Mouse (Mus musculus) forebrain, embryonic 10.5 days (tissue): ENCODE measurements around the gene Vti1a. TPM values are rescaled to one million over a fixed set of nuclear protein-coding genes. Genes with fewer than 3 reads are reported as not detected.

ENCODE experiments used
- DNase-seq: peaks from one replicate; pipeline ENCODE4 v3.0.0-alpha.2; 2017; ENCODE audit warnings: low spot score; ENCODE audit errors: extremely low spot score
- H3K27ac ChIP-seq: fragments of 300-500 bp; sonication (generic); 2 replicates; pipeline ENCODE4 v1.5.1; 2016; ENCODE audit warnings: mild to moderate bottlenecking
- H3K27me3 ChIP-seq: fragments of 300-500 bp; sonication (generic); 2 replicates; pipeline ENCODE4 v1.6.1; 2016; ENCODE audit warnings: mild to moderate bottlenecking; ENCODE audit not compliant: poor library complexity, severe bottlenecking
- H3K36me3 ChIP-seq: fragments of 300-500 bp; sonication (generic); replicated peaks from 2 replicates; pipeline ENCODE4 v1.6.1; 2016; ENCODE audit warnings: mild to moderate bottlenecking, moderate library complexity
- H3K4me1 ChIP-seq: fragments of 300-500 bp; sonication (generic); 2 replicates; pipeline ENCODE4 v1.6.1; 2016
- H3K4me3 ChIP-seq: fragments of 300-500 bp; sonication (generic); 2 replicates; pipeline ENCODE4 v1.5.1; 2016; ENCODE audit warnings: mild to moderate bottlenecking, moderate library complexity
- H3K9me3 ChIP-seq: fragments of 300-500 bp; sonication (generic); 2 replicates; pipeline ENCODE4 v1.6.1; 2016; ENCODE audit warnings: mild to moderate bottlenecking, moderate library complexity
- WGBS: fragments of 180-500 bp; shearing (Covaris S2); methylation state at CpG from one replicate; pipeline ENCODE4 v1.1.7; 2016; 5-methylcytosine and 5-hydroxymethylcytosine counted together
- polyA plus RNA-seq: library from polyadenylated mRNA; unstranded; fragments of >200 nt; fragmentation: Nextera tagmentation; extraction: Ambion mirVana; gene quantifications from 2 replicates; pipeline ENCODE4 v1.2.1, GENCODE M21; 2016

The Vti1a gene
- polyA plus RNA-seq, 1 experiment from 2014 or later: 34.2 TPM

DNA sequence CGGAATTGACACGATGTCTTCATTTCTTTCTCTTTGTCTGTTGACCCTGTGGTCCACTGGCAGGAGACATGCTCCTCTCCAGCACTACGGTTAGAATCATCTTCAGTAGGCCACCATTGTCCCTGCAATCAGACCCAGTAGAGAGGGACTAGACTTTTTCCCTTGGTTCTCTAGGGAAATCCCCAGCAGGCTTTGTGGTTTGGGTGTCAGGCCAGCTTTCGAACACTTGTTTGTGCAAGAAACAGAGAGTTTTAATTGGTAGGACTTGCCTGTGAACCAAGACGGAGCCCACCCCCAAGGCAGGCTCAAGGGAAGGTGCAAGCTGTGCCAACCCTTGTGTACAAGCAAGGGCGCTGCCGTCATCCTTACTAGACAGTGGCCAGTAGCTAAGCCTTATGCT, 302.5 kb downstream of the Vti1a start:
- Histone ChIP-seq H3K4me3 (no peak overlapping the region), H3K9me3 (no peaks in the 10 kb centered on the region), H3K27me3 (peaks cover 43% of the 10 kb centered on the region), H3K4me1 (peaks cover 43% of the 10 kb centered on the region), H3K36me3 (no peaks in the 10 kb centered on the region), H3K27ac (no peak overlapping the region)
- 95% methylated on average over 7 of the region's 7 CpGs for WGBS
- no peak for DNase-seq

DNA sequence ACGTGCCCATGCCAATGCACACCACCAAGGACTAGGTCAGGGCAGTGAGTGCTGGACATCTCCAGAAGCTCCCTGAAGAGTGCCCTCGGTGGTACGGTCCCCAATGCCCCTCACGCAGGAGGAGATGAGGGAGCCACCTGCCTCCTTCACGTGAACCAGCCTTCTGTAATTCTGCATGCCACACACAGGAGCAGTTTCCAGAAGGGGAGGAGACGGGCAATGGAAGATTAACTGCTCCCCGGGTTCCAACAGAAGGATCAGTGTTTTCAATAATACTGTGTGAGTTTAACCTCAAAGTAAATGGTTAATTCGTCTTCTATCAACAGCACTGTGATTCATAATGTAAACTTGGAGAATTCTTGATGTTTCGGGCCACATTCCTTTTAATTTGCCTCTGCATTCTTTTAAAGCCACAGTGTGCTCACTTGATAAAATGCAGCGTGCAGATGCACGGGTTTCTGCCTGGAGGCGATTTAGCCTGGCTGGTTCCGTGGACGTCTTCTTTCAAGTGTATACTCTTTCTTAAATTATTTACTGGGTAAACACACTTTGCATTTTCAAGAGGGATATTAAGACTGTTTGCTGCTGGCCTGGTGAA, 304.4 kb downstream of the Vti1a start:
- Histone ChIP-seq H3K27ac (peak overlapping the region; percentile 57; the same call in 1 of the 2 replicates), H3K4me1 (peaks cover 57% of the 10 kb centered on the region), H3K4me3 (no peak overlapping the region), H3K27me3 (peaks cover 55% of the 10 kb centered on the region), H3K9me3 (no peaks in the 10 kb centered on the region), H3K36me3 (no peaks in the 10 kb centered on the region)
- 67% methylated on average over 14 of the region's 14 CpGs for WGBS
- no peak for DNase-seq

DNA sequence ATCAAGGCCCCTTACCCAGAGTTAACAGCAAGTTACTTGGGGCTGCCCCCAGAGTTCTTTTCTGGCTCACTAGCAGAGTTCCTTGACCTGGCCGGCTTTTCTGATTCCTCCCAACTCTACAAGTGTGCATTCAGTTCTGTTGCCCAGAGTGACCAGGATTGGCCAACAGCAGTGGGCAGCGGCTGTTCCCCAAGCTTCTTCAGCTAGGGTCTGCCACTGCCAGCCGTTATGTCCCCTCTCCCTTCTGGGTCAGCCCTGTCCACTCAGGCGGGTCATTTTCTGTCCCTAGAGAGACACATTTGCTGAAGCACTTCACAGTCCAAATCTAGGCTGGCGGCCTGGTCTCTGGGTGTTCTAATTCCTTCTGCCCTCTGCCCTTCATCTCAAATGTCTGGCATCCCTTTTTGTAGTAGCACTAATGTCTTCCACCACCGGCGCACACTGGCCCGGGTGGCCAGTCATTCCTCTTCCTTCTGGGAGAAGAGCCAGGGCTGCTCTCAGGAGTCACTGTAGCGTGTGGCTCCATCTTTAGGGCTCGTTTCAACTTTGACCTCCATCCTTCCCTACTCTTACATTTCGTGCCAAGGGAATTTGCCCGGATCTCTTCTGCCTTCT, 305.0 kb downstream of the Vti1a start:
- Histone ChIP-seq H3K27me3 (peaks cover 61% of the 10 kb centered on the region), H3K36me3 (no peaks in the 10 kb centered on the region), H3K9me3 (no peaks in the 10 kb centered on the region), H3K27ac (peak overlapping the region; percentile 31; the same call in 1 of the 2 replicates), H3K4me1 (peaks cover 58% of the 10 kb centered on the region), H3K4me3 (no peak overlapping the region)
- DNase-seq: no peak
- 81% methylated on average over 12 of the region's 12 CpGs for WGBS

DNA sequence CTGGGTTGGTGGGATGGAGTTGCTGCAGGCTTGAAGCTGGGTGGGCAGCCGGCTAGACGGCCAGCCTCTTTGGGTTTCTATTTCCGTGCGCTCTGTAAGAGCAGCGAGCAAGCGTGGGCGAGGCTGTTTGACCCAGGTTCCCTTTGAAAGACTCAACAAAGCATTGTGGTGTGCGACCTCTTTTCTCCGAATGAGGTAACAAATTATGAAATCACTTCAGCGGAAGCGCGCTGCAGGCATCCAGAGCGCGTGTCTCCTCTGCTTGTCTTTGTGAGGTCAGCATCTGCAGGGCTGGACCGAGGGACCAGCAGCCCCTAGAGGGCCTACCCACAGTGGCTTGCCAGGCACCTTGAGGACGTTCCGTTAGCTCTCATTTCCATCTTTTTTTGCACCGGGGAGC, 306.7 kb downstream of the Vti1a start:
- peaks cover 63% of the 10 kb centered on the region for H3K27me3 ChIP-seq
- no peak for DNase-seq
- WGBS: 81% methylated on average over 18 of the region's 18 CpGs
- H3K27ac ChIP-seq: no peak overlapping the region
- no peak overlapping the region for H3K4me3 ChIP-seq
- no peaks in the 10 kb centered on the region for H3K36me3 ChIP-seq
- peaks cover 70% of the 10 kb centered on the region for H3K4me1 ChIP-seq
- no peaks in the 10 kb centered on the region for H3K9me3 ChIP-seq

DNA sequence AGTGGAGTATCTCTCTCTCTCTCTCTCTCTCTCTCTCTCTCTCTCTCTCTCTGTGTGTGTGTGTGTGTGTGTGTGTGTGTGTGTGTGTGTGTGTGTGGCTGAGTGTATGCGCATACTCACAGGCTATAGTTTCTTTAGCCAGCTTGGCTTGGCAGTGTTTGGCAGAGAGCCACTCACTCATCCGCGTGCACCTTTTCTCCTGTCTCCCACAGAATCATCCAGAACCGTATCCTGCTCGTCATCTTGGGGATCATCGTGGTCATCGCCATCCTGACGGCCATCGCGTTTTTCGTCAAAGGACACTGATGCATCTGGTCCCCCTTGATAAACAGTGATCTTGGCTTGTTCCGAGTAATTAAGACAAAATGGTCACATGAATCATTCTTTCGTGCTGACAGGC, 307.5 kb downstream of the Vti1a start:
- H3K27ac ChIP-seq: no peak overlapping the region
- 92% methylated on average over 13 of the region's 13 CpGs for WGBS
- peaks cover 70% of the 10 kb centered on the region for H3K27me3 ChIP-seq

GRCm38 (mm10) chr19:55626483-55626882, 310.4 kb downstream of the Vti1a start:
- peak; percentile 56 for DNase-seq
- Histone ChIP-seq H3K4me1 (peaks cover 66% of the 10 kb centered on the region), H3K27me3 (peaks cover 88% of the 10 kb centered on the region), H3K36me3 (no peaks in the 10 kb centered on the region), H3K27ac (peak overlapping the region; percentile 59; the same call in 1 of the 2 replicates), H3K4me3 (peak overlapping the region; percentile 21; the same call in 1 of the 2 replicates), H3K9me3 (no peaks in the 10 kb centered on the region)
- 41% methylated on average over 16 of the region's 16 CpGs for WGBS

More for the DNA sequence above, 307.5 kb downstream of the Vti1a start:
- DNase-seq: no peak
- Histone ChIP-seq H3K4me3 (no peak overlapping the region), H3K4me1 (peaks cover 75% of the 10 kb centered on the region), H3K36me3 (no peaks in the 10 kb centered on the region), H3K9me3 (no peaks in the 10 kb centered on the region)

- Histone ChIP-seq H3K4me1 (peaks cover 61% of the 10 kb centered on the region), H3K27me3 (peaks cover 88% of the 10 kb centered on the region)
- WGBS: 68% methylated on average over 12 of the region's 12 CpGs
Measured at GRCm38 (mm10) chr19:55626952-55627351, 310.9 kb downstream of the Vti1a start.

DNA sequence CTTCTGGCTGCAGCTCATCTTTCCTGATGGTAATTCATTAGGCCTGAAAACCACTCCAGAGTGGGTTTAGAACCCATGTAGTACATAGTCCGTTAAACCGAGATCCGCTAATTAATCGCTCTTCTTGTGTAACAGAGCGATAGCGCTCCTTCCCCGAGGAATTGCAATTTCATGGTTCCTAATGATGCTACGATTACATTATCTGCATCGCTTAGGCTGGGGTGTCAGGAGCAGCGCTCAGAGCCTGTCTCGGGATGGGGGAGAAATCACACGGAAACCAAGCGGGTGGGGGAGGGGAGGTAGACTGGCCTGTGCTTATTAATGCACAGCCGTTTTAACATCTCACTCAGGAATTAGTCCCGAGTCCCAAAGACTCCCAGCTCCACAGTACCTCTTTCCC, 319.4 kb downstream of the Vti1a start:
- no peak overlapping the region for H3K4me3 ChIP-seq
- 77% methylated on average over 15 of the region's 15 CpGs for WGBS
- DNase-seq: no peak
- 0 out of 2 replicates have a peak, but pooled peaks cover 3% of the 10 kb centered on the region for H3K4me1 ChIP-seq
- H3K27ac ChIP-seq: no peak overlapping the region
- no peaks in the 10 kb centered on the region for H3K36me3 ChIP-seq
- peaks cover 68% of the 10 kb centered on the region for H3K27me3 ChIP-seq
- peaks cover 4% of the 10 kb centered on the region; the same call in 1 of the 2 replicates for H3K9me3 ChIP-seq

More at GRCm38 (mm10) chr19:55626952-55627351, 310.9 kb downstream of the Vti1a start:
- Histone ChIP-seq H3K27ac (no peak overlapping the region), H3K4me3 (peak overlapping the region; percentile 21; the same call in 1 of the 2 replicates), H3K9me3 (no peaks in the 10 kb centered on the region), H3K36me3 (no peaks in the 10 kb centered on the region)
- DNase-seq: no peak

- H3K27me3 ChIP-seq: peaks cover 61% of the 10 kb centered on the region
- WGBS: 90% methylated on average over 6 of the region's 6 CpGs
Measured at GRCm38 (mm10) chr19:55640251-55640650, 324.2 kb downstream of the Vti1a start.

GRCm38 (mm10) chr19:55641891-55642290, 325.8 kb downstream of the Vti1a start:
- Histone ChIP-seq H3K4me3 (no peak overlapping the region), H3K27me3 (peaks cover 76% of the 10 kb centered on the region), H3K36me3 (no peaks in the 10 kb centered on the region), H3K9me3 (peaks cover 6% of the 10 kb centered on the region; the same call in 1 of the 2 replicates), H3K27ac (no peak overlapping the region), H3K4me1 (peaks cover 29% of the 10 kb centered on the region)
- no peak for DNase-seq
- 84% methylated on average over 2 of the region's 2 CpGs for WGBS

More at GRCm38 (mm10) chr19:55640251-55640650, 324.2 kb downstream of the Vti1a start:
- peaks cover 6% of the 10 kb centered on the region; the same call in 1 of the 2 replicates for H3K9me3 ChIP-seq
- peaks cover 29% of the 10 kb centered on the region for H3K4me1 ChIP-seq
- no peak for DNase-seq
- H3K4me3 ChIP-seq: no peak overlapping the region
- no peaks in the 10 kb centered on the region for H3K36me3 ChIP-seq
- no peak overlapping the region for H3K27ac ChIP-seq

GRCm38 (mm10) chr19:55642361-55642760, 326.3 kb downstream of the Vti1a start:
- no peak overlapping the region for H3K4me3 ChIP-seq
- peaks cover 6% of the 10 kb centered on the region; the same call in 1 of the 2 replicates for H3K9me3 ChIP-seq
- WGBS: 47% methylated on average over 11 of the region's 11 CpGs
- H3K27ac ChIP-seq: no peak overlapping the region
- peaks cover 79% of the 10 kb centered on the region for H3K27me3 ChIP-seq
- no peaks in the 10 kb centered on the region for H3K36me3 ChIP-seq
- DNase-seq: no peak
- peaks cover 29% of the 10 kb centered on the region for H3K4me1 ChIP-seq

- H3K27me3 ChIP-seq: peaks cover 71% of the 10 kb centered on the region
- no peak for DNase-seq
- peaks cover 6% of the 10 kb centered on the region; the same call in 1 of the 2 replicates for H3K9me3 ChIP-seq
- 19% methylated on average over 14 of the region's 14 CpGs for WGBS
- peak overlapping the region; percentile 61; the same call in 1 of the 2 replicates for H3K27ac ChIP-seq
- peaks cover 28% of the 10 kb centered on the region for H3K4me1 ChIP-seq
- no peaks in the 10 kb centered on the region for H3K36me3 ChIP-seq
- H3K4me3 ChIP-seq: peak overlapping the region; percentile 38
Measured at GRCm38 (mm10) chr19:55643288-55643901, 327.3 kb downstream of the Vti1a start.
